Mouse (Mus musculus): ENCODE measurements at regions not wholly inside any gene's neighbourhood (a gene's known extent, or its start where the extent isn't known, plus 50 kb on each side); places are given as distances from the start of the nearest gene placed in this dataset.

DNA sequence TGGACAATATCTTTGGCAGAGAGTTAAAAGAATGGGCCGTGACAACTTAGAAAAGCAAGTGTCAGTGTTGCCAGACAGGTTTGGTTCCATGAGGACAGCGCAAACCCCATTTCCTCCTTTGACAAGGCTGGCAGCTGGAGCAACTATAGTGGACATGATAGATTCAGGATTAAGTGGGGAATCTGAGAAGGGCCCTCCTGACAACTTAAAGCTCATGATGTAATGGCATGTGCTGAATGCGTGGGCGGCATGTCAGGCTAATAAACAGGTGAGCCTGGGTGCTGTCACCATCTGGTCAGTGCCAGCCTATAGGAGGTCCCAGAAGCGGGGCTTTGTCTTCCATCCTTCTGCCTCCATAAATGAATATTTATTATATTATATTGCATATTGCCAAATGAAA, 326.3 kb downstream of the Gm11361 start:
- DNase-seq (ENCODE audit: low spot score in 2 of 2), result no peak

DNA sequence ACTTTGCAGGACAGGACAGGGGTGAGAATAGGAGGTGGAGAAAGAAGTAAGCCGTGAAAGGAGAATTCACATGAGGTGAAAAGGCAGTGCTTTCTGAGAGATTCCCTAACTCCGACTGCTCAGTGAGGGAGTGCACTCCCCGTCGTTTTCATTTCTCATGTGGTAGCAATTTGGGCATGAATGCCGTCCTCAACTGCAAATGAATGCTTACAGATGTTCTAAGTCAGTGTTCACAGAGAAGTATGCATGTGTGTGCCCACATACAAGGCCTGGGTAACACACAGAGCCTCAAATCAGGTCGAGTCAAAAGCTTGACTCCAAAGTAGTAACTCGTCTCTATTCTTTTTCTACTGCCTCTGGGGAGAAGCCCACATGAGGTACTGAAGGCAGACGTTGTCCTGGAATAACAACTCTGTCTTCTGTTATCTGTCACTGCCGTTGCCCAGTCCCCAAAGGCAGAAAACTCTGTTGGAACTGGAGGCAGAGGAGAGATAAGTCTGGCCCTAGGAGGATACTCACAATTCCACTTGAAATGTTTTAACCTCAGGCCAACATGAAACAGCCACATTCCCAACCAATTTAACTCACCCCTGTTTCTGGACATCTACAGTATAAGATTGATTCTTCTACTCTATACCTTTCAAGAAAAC, 318.0 kb downstream of the Gm11361 start:
- DNase-seq (ENCODE audit: low spot score in 2 of 2), result no peak

DNA sequence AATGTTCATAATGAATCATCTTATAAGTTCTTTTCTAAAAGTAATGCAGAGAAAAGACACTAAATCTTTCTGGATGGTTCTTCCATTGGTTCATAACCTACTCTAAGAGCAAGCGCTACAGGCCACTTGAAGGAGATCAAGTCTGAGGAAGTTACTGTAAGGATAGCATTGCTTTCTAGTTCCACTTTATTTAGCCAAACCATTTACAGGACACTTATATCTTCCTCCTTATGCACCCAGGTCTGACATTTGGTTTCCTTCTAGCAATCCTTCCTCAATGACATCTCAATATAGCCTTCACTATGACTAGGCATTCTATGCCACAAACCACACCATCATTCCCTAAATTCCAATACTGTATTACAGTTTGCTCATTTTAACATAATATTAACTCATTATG, 316.0 kb downstream of the Gm11361 start:
- DNase-seq (ENCODE audit: low spot score in 2 of 2), result no peak

DNA sequence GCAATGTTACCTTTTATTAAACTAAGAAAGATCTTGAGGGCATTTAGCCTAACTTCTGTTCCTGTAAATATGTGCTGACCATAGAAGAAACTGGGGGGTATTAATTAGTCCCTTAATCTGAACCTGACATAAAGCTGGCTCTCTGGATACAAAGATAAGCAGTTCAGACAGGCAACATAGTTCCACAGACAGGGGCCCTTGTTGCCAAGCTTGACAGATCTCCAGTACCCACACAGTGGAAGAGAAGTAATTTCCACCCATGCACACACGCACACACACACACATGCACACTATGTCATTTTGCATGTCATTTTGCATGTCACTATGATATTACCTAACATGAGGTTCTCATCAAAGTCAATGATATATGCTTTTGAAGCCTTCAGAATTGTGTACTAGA, 315.1 kb downstream of the Gm11361 start:
- DNase-seq (ENCODE audit: low spot score in 2 of 2), result no peak

DNA sequence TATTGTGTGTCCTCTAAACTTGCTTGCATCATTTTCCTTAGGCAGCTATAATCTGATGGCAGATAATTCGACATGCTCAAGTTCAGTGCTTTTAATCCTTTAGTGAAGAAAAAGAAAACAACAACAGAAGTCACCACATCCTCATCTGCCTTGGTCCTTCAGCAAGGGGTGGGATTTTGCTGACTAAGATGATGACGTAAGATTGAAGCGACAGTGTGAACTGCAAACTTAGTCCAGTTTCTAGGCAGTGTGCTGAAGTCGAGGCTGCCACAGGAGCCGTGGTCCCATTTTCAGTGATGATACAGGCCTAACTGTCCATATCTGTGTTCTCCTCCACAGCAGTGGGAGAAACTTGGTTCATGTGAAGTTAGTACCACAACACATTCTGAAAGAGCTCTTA, 314.4 kb downstream of the Gm11361 start:
- no peak for DNase-seq (ENCODE audit: low spot score in 2 of 2)

DNA sequence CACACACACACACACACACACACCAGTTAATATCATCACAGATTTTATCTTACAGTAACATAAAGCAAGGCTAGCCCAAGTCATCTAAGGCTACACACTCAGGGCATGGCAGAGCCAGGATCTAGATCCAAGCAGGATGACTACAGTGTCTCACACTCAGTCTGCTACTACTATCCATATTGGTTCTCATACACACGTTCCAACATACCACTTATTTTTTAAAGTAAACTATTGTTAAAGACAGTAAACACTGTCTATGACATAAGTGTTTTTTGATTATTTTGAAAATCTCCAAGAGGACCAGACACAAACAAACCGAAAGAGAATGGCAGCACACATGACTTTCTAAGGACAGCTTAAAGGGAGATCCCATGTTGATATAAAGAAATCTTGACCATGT, 306.3 kb downstream of the Gm11361 start:
- DNase-seq (ENCODE audit: low spot score in 2 of 2), result no peak

DNA sequence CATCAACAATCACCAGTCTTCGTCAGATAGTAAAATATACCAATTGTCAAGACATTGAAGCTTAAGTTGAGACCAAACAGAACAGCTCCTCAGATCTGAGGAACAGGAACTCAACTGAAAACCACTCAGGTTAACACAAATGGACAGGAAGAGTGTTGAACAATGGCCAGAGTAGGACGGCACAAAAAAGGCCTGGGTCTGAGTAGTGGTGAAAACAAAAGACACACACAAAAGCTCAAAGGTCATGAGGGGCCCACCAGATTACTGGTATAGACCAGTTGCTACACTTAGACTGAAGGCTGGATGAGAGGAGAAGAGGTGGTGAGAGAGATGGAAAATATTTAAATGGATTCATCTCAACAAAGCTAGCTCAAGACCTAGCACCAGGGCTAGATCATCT, 302.8 kb downstream of the Gm11361 start:
- DNase-seq (ENCODE audit: low spot score in 2 of 2), result no peak

DNA sequence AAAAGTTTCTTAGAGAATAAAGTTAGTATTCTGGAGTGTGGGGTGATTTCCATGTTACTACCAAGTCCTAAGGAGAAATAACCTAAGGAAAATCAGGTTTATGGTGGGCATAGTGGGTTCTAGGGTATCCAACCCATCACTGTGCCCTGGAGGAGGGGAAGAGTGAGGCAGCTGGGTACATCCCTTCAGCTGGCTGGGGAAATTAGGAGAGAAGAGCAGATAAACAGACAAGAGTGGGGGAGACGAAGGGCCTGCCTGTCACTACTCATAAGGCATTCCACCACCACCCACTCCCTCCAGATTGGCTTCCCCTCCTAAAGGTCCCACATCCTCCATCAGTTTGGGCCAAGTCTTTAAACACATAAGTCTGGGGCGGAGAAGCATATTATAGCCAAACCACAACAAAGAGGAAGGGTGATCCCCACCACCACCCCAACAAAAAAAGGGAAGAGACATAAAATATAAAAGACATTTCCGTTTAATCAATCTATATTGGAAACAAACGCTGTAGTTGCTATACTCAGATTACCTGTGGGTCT, 299.8 kb downstream of the Gm11361 start:
- no peak for DNase-seq (ENCODE audit: low spot score in 2 of 2)

DNA sequence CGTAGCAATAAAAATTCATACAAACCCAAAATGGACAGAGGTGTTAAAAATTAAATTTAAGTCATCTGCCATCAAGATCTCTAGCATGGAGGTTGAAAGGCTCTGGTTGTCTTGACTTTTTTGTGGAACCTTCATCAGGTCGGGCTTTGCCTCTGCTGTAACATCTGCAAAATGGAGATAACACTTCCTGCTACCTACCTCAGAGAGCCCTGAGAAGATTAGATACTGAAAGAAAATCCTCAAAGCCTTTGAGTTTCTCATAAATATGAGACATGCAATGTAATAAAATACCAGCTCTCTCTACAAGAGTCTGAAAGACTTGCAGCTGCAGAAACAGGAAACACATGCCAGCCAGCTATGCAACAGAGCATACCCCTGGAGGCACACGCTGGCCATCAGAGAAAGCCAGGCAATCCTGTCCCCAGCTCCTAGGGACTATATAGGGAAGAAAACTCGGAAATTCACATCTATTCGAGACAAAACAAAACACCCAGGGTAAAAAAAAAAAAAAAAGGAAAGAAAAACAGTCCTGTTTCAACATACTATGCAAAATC, 299.1 kb downstream of the Gm11361 start:
- DNase-seq (ENCODE audit: low spot score in 2 of 2), result no peak

DNA sequence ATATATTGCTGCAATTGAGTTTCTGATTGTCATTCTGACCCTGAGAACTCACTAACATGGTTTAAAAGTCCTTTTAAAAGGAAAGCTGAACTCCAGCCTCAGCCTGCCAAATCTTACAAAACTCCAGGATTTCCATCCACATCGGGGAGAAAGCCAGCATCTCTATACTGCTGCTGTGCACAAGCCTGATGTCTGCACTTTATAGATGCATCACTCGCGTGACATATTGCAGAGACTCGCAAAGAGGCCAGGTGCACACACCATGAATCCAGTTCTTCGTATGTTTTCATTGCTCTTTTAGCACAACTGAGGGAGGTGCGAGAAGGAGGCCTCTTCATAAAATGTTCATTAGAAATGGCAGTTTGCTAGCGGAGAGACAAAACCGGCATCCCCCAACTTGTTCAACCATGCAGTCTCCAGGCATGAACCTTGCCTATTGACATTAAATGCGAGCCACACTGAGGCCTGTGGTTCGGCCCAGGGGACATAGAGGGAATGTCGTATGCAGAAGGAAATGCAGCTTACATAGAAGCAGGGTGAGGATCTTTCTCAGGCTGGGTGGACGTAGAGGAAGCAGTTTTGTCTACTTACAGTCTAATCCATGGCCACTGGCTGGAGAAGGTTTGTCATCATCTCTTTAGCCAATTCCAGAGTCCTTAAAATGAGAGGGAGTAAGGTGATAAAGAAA, 297.0 kb downstream of the Gm11361 start:
- DNase-seq (ENCODE audit: low spot score in 2 of 2), result no peak

DNA sequence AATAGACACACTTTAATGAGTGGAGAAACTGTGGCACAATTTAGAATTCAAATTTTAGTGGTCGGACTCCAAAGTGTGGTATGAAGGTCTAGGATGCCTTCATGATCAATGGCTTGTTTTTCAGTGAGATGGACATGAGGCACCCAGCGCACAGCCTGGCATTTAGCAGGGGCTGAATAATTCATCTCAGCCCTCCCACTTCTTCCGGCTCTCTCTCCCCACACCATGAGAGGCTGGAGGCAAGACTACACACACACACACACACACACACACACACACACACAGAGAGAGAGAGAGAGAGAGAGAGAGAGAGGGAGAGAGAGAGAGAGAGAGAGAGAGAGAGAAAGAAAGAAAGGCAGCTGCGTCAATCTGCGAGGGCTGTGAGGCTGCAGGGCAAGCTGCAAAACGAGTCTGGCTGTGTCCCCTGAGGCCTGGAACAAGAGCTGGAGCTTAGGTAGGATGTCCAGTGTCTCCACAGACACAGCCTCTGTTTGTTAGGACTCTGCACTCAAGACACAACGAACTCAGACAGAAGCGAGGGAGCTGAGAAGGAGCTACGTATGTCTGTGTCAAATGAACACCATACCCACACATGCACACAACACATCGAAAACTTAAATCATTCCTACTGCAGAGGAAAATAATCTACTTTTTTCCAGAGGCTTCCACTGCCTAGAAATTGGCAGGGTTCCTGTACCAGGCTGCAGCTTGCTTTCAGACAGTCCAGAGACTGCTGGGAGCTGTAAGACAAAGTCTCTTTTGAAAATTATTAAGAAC, 295.8 kb downstream of the Gm11361 start:
- no peak for DNase-seq (ENCODE audit: low spot score in 2 of 2)

DNA sequence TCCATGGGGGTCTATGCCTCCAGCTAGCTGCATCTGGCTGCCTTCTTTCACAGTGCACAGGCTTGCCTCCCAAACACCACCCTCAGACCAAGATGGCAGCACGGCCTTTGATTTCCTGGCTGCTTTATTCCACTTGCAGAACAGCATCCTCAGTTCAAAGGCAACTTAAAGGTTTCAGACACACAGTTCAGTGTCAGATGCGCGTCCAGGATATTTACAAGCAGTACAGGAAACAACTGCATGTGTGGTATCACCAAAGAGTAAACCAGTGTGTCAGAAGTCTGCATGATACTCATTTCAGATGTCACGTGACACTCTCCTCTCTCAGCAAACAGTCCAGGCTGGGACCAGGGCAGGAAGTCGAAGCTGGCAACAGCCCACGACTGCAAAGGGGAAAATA, 294.2 kb downstream of the Gm11361 start:
- no peak for DNase-seq (ENCODE audit: low spot score in 2 of 2)

DNA sequence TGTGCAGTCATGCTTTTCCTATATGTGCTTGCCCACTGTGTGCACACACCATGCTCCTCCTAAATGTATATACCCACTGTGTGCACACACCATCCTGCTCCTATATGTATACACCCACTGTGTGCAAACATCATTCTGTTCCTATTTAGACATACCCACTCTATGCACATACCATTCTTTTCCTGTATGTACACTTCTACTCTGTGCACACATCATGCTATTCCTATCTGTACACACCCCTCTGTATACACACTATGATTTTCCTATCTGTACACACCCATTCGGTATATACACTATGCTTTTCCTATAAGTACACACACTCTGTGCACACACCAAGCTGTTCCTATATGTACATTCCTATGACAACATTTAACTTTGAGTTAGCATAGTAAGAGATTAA, 288.5 kb downstream of the Gm11361 start:
- DNase-seq (ENCODE audit: low spot score in 2 of 2), result no peak

DNA sequence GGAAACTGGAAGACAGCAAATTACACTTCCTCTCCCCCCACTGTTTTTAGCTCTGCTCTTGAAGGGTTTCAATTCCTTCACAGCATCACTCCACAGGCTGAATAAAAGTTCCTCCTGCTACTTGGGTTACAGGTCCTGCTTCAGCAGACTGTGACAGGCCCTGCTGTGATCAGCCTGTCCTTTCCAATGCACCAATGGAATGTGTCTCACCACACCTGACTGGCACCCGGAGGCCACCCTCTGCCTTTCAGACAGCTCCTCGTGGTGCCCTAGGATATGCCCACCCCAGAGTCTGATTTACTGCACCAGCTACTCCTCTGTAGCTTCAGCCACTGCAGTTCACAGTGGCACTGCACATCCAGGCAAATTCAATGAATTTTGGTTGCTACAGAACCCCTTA, 288.0 kb downstream of the Gm11361 start:
- no peak for DNase-seq (ENCODE audit: low spot score in 2 of 2)

DNA sequence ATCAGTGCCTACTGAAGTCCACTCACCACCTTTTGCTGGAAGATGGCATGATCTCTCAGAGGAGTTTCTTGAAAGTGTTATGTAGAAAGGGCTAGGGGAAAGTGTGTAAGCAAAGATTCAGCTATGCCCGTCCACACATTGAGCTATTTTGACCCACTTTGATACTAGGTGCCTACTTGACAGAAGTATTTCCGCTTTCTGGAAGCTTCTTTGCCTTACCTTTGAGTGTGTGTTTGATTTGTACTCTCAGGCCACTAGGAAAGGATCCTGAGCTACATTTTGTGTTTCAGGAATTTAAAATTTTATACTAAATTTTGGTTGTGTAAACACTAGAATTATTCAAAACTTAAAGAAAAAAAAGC, 287.5 kb downstream of the Gm11361 start:
- no peak for DNase-seq (ENCODE audit: low spot score in 2 of 2)

DNA sequence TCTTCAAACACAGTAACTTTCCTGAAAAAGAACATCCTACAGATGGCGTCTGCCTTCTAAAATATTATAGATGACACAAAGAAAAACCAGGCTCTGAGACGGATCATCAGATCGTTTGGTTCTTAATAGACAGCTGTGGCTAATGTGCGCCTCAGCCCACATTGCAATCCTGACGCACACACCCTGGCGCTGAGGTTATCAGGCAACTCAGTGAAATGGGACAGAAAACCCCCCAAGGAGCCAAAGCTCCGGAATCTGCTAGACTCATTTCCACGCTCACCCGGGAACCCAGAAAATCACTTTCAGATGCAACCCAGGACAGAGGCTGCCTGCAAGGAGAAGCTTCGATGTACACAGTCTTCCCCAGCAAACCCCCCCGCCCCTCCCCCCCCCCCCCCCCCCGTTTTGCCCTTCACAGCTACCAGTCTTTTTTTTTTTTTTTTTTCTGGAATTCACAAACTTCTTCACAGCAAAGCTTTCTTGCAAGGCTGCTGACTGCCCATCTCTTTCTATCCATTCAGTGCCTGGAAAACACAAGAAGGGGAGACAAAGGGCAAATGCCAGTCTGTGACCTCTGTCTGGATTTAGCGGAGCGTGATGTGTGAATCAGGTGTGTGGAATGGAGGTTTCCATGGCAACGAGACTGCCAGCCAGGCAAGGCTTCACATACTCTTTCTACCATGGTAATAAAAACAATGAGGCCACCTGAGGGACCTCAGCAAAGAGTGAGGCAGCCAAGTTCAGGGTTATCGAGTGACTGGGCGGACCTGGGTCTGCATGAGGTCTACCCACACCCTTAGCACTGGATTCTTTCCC, 286.9 kb downstream of the Gm11361 start:
- DNase-seq (ENCODE audit: low spot score in 2 of 2), result peak in 1 of 2 experiments; percentile 13

DNA sequence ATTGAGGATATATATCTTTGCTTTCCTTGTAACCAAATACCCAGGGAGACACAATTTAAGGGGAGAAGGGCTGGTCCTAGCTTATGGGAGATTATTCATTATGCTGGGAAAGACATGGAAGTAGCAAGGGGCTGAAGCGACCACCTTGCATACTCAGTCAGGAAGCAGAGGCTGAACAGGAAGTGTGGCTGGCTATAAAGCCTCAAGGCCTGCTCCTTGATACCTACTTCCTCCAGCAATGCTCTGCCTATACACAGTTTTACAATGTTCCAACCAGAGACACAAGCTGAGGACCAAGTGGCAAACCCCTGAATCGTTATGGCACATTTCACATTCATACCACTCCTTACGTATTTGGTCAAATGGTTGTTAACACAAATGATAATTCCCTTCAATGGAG, 284.3 kb downstream of the Gm11361 start:
- no peak for DNase-seq (ENCODE audit: low spot score in 2 of 2)

DNA sequence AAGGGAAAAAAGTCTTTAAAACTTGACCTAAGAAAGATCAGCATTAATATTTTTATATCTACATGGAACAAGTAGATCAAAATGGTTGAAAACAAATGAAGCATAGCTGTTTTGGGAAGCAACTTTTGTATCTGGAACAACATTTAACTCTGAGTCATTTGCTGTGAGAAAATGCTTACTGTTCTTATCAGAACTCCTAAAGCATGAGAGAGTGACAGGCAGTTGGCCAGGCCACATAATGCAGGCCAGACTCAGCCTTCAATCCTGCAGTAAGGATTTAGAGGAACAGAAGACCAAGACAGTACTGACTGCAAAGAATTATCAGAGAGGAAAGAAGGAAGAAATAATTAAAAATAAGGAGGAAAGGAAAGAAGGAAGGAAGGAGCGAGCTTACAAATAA, 275.8 kb downstream of the Gm11361 start:
- no peak for DNase-seq (ENCODE audit: low spot score in 2 of 2)

DNA sequence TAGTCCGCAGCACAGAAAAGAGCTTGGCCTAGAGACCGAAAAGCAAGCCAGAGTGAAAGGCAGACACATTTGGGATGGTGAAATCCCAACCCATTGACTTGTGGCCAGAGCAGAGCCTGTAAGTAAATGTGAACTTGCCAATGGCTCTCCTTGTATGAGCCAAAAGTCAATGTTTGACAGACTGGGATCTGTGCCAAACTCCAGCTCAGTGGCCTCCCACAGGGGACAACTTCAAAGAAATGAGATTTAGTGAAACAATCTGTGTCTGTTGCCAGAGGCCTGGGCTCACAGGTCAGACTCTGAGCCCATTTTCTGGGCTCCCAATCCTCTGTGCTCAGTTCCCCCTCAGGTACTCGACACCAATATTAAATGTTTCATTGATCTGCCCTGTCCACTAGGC, 274.9 kb downstream of the Gm11361 start:
- peak in 1 of 2 experiments; percentile 64 for DNase-seq (ENCODE audit: low spot score in 2 of 2)

DNA sequence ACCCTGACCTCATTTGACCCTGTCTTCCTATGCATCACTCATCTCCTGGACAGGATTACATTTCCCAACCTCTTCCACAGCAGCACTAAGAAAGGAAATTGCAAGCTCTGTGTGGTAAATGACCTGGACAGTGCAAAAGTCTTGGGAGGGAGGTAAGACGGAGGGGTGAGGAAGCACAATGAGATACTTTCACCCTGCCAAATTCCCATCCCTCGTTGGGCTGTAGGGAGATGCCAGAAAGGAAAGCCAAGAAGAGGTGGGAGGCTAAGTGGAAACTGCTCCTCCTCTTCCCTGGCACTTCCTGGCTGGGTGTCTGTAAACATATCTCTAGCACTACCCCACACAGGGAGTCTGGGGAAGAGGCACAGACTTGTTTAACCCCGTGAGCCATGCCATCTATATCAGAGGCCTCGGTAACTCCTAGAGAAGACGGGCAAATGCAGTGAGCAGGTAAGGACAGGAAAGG, 274.2 kb downstream of the Gm11361 start:
- DNase-seq (ENCODE audit: low spot score in 2 of 2), result no peak

DNA sequence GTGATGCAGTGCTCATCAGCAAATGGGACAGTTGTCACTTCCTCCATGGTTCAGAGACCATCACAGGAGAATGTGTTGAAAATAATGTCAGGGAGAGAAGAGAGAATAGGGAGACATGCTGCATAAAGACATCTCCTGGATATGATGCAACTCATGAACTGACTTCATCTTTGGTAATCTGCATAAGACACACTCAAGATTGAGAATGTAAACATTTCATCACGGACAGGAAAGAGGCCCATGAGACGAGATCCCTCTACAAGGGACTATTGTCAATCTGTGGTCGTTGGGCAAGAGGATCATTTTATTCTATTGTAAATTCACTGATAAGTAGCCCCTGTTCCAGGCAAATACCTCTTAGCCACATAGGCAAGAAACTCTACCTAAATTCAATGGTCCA, 273.6 kb downstream of the Gm11361 start:
- DNase-seq (ENCODE audit: low spot score in 2 of 2), result no peak

Measured in urinary bladder, postnatal 36 days (tissue).